Mouse (Mus musculus) liver, embryonic 14.5 days (tissue): ENCODE measurements around the gene Heatr4.
"Not testable (repeated sequence)": the region's sequence is repeated elsewhere in the genome, so short reads cannot be mapped to it uniquely, and the experiment has no call there.

ENCODE experiments used
- CTCF ChIP-seq: IDR thresholded peaks from 2 replicates; pipeline ENCODE4 v1.5.1; 2016; ENCODE audit warnings: antibody characterized with exemption, low read depth, control low read depth
- EP300 ChIP-seq: IDR thresholded peaks from 2 replicates; pipeline ENCODE4 v1.6.1; 2016; ENCODE audit warnings: antibody characterized with exemption, low read depth

DNA sequence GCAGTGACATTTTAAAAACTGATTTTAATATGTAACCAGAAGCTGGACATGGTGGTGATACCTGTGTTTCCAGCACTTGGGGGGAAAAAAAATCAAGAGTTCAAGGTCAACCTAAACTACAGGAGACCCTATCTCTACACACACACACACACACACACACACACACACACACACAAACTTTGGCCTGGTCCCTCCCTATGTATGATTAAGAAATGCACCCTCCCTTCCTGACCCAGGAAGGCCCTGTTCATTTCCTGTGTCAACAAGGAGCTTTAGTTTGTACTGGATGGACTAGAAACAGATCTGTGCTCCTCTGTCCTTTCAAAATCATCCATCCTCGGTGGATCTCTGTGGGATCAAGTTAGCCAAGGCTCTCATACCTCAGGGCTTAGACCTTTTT is 46.1 kb downstream of the Heatr4 start:
- not testable (repeated sequence) for TF ChIP-seq EP300, CTCF
